Mouse (Mus musculus) kidney, postnatal 25 days (tissue): ENCODE results near the gene Pax5.

Experiments
- DNase-seq, 2 experiments: peaks; one replicate each; pipeline ENCODE4 v3.0.0; 2021; ENCODE audit warnings: mixed read lengths in 2 of 2

The Pax5 gene

GRCm38 (mm10) chr4:44538488-44538887, 171.8 kb downstream of the Pax5 start:
- no peak for DNase-seq

- no peak for DNase-seq
Measured at GRCm38 (mm10) chr4:44536794-44537193, 173.5 kb downstream of the Pax5 start.

GRCm38 (mm10) chr4:44535646-44536045, 174.6 kb downstream of the Pax5 start:
- no peak for DNase-seq

GRCm38 (mm10) chr4:44533286-44533685, 177.0 kb downstream of the Pax5 start:
- DNase-seq: no peak

- DNase-seq: no peak
Measured at GRCm38 (mm10) chr4:44532731-44533130, 177.6 kb downstream of the Pax5 start.

- no peak for DNase-seq
Measured at GRCm38 (mm10) chr4:44525336-44525735, 185.0 kb downstream of the Pax5 start.

- DNase-seq: no peak
Measured at GRCm38 (mm10) chr4:44518923-44519322, 191.4 kb downstream of the Pax5 start.

GRCm38 (mm10) chr4:44513981-44514380, 196.3 kb downstream of the Pax5 start:
- DNase-seq: peak; percentile 15 to 54

- peak; percentile 54 to 70 for DNase-seq
Measured at GRCm38 (mm10) chr4:44511682-44512081, 198.6 kb downstream of the Pax5 start.

- no peak for DNase-seq
Measured at GRCm38 (mm10) chr4:44508386-44509226, 201.7 kb downstream of the Pax5 start.

GRCm38 (mm10) chr4:44507861-44508260, 202.4 kb downstream of the Pax5 start:
- no peak for DNase-seq

- no peak for DNase-seq
Measured at GRCm38 (mm10) chr4:44504998-44505397, 205.3 kb downstream of the Pax5 start.

- peak; percentile 38 to 65 for DNase-seq
Measured at GRCm38 (mm10) chr4:44502196-44502867, 208.0 kb downstream of the Pax5 start.

GRCm38 (mm10) chr4:44498156-44498555, 212.1 kb downstream of the Pax5 start:
- DNase-seq: no peak

GRCm38 (mm10) chr4:44495836-44496235, 214.5 kb downstream of the Pax5 start:
- peak; percentile 10 to 33 for DNase-seq

- no peak for DNase-seq
Measured at GRCm38 (mm10) chr4:44493756-44494155, 216.5 kb downstream of the Pax5 start.

GRCm38 (mm10) chr4:44490872-44491271, 219.4 kb downstream of the Pax5 start:
- no peak for DNase-seq

- DNase-seq: no peak
Measured at GRCm38 (mm10) chr4:44488702-44489101, 221.6 kb downstream of the Pax5 start.

GRCm38 (mm10) chr4:44488219-44488618, 222.1 kb downstream of the Pax5 start:
- DNase-seq: no peak

GRCm38 (mm10) chr4:44482851-44483250, 227.4 kb downstream of the Pax5 start:
- DNase-seq: peak in 1 of 2 experiments; percentile 6

GRCm38 (mm10) chr4:44479755-44480154, 230.5 kb downstream of the Pax5 start:
- DNase-seq: peak in 1 of 2 experiments; percentile 23
